In genomic region chr4:126256131-126256791, GRCm38 (mm10) we compare ENCODE assay signal across 8 mouse cellular contexts. TPM values are rescaled to one million over a fixed set of nuclear protein-coding genes. Genes with fewer than 3 reads are reported as not detected.
DNase-seq lines count a peak whose midpoint lies in the region; ATAC-seq and TF ChIP-seq lines count a peak whose summit lies in the region.

Gene Map7d1, minus strand, starts transcription at chr4:126256343.

- H3K4me1 ChIP-seq in hindbrain, embryonic 14.5 days (replicated peaks; ENCODE audit: control insufficient read depth, insufficient read depth, low read length), result peaks cover 60% of the 10 kb centered on the region

- CTCF ChIA-PET in Patski (lab: Charles Lee), result no interaction called here

- TF ChIP-seq CTCF in Patski (IDR thresholded peaks at IDR 0.05), result no peak

- in situ Hi-C loops in Patski (cut with MboI; ENCODE audit: low pct_unique_long_range_greater_than_20kb), result no loop called here

- peak; percentile 55 for DNase-seq in Patski (ENCODE audit: low read depth, low spot score)
- DNase-seq in cerebellum, postnatal 25 days, result peak; percentile 95 to 96
- DNase-seq in frontal cortex, postnatal 36 days (ENCODE audit: low spot score in 2 of 2), result peak; percentile 84 to 88
- DNase-seq in hindbrain, embryonic 14.5 days (ENCODE audit: low spot score), result peak; percentile 81
- DNase-seq in layer of hippocampus, postnatal 36 days, result peak; percentile 87
- peak; percentile 91 for DNase-seq in lung, postnatal 36 days
- DNase-seq in retina, embryonic 14.5 days (ENCODE audit: low spot score), result peak; percentile 87
- peak; percentile 85 to 86 for DNase-seq in thymus, postnatal 36 days

- H3K4me2 ChIP-seq in hindbrain, embryonic 14.5 days (replicated peaks), result peak within 1 kb of the TSS; percentile 92

- POLR2A ChIA-PET in Patski (lab: Charles Lee), result interaction anchor here (0.6 to 2.6 kb wide), 4 partner anchors 10 to 601 kb away, joined by 4 to 13 read pairs (median 6); no protein-coding TSS in a partner anchor

- H3K9ac ChIP-seq in hindbrain, embryonic 14.5 days, result peak within 1 kb of the TSS; percentile 92

- no peaks in the 10 kb centered on the region for H3K36me3 ChIP-seq in hindbrain, embryonic 14.5 days (replicated peaks; ENCODE audit: control insufficient read depth, insufficient read depth)

- no peaks in the 10 kb centered on the region for H3K27me3 ChIP-seq in Patski
- H3K27me3 ChIP-seq in hindbrain, embryonic 14.5 days (ENCODE audit: control insufficient read depth, insufficient read depth, low read length), result no peaks in the 10 kb centered on the region

- H3K4me3 ChIP-seq in hindbrain, embryonic 14.5 days (replicated peaks; ENCODE audit: low read length), result peak within 1 kb of the TSS; percentile 78

- H3K27ac ChIP-seq in hindbrain, embryonic 14.5 days, result peak within 1 kb of the TSS; percentile 94

- peak; percentile 55 for ATAC-seq in Patski
- peak; percentile 85 for ATAC-seq in hindbrain, embryonic 14.5 days (ENCODE audit: low FRiP score)

- WGBS in hindbrain, embryonic 14.5 days, result 0% methylated on average over 59 of the region's 59 CpGs

- H3K9me3 ChIP-seq in hindbrain, embryonic 14.5 days (ENCODE audit: control insufficient read depth, low read length), result no peaks in the 10 kb centered on the region

RNA-seq across cellular contexts. Expression of gene Map7d1, which starts in this region (rescaled TPM):
- polyA plus RNA-seq in Patski (2021), result 94.1 TPM
- 84.2 and 90.0 TPM in 2 replicates for polyA plus RNA-seq in hindbrain, embryonic 14.5 days (2014; fragmentation: Nextera tagmentation; extraction: Ambion mirVana)
- 100 to 1,000 TPM; 245 to 249 TPM for total RNA-seq in layer of hippocampus, postnatal 36 days (2021)

Comparison
In these comparisons a context has a peak if more than half of its experiments do, and no peak if none do; other contexts are left out.
1. Peak in every context shown above with its lines: DNase-seq, ATAC-seq, H3K4me3 ChIP-seq and H3K27ac ChIP-seq.